Mouse (Mus musculus): ENCODE data around the gene Cdk17.

DNA sequence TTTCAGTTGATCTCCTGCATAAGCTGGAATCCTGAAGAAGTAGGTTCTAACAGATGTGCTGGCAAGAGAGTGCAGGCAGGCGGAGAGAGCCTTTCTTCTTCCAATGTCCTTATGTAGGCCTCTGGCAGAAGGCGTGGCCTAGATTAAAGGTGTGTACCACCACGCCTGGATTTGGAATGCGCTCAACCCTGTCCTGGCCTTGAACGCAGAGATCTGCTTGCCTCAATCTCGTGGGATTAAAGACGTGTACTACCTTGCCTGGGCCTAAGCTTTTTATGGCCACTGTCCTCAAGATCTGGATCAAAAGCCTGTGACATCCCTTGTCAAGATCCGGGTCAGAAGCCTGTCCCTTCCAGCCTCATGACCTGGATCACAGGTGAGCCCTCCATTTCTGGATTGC, 46.7 kb upstream of the Cdk17 start:
- TF ChIP-seq EP300 (optimal IDR thresholded peaks at IDR 0.05) = no peak
- TF ChIP-seq CTCF (IDR thresholded peaks at IDR 0.05; ENCODE audit: low read depth) = no peak

All from stomach, postnatal 0 days (tissue).